Mouse (Mus musculus) embryonic facial prominence, embryonic 11.5 days (tissue): ENCODE measurements around the gene BC028528. TPM values are rescaled to one million over a fixed set of nuclear protein-coding genes. Genes with fewer than 3 reads are reported as not detected.

Experiments
- ATAC-seq: fragments of 200-750 bp; cut with Nextera tagmentation; replicated peaks from 2 replicates; pipeline ENCODE4 v1.8.0; 2017; ENCODE audit warnings: low read depth; ENCODE audit not compliant: insufficient number of reproducible peaks, low FRiP score, low TSS enrichment
- DNase-seq: peaks from one replicate; pipeline ENCODE4 v3.0.0-alpha.2; 2015; ENCODE audit warnings: low spot score
- H3K27ac ChIP-seq: fragments of 300-500 bp; sonication (generic); replicated peaks from 2 replicates; pipeline ENCODE4 v1.5.1; 2014; ENCODE audit warnings: mild to moderate bottlenecking, low read depth, low read length, control low read depth
- H3K27me3 ChIP-seq: fragments of 300-500 bp; sonication (generic); 2 replicates; pipeline ENCODE4 v1.6.1; 2014; ENCODE audit warnings: mild to moderate bottlenecking, low read length, moderate library complexity, mixed read lengths; ENCODE audit not compliant: control insufficient read depth, insufficient read depth
- H3K36me3 ChIP-seq: fragments of 300-500 bp; sonication (generic); replicated peaks from 2 replicates; pipeline ENCODE4 v1.6.1; 2014; ENCODE audit warnings: low read depth, mild to moderate bottlenecking, low read length, moderate library complexity, mixed read lengths; ENCODE audit not compliant: control insufficient read depth, insufficient read depth
- H3K4me1 ChIP-seq: fragments of 300-500 bp; sonication (generic); 2 replicates; pipeline ENCODE4 v1.6.1; 2014; ENCODE audit warnings: low read length, mixed read lengths; ENCODE audit not compliant: control insufficient read depth, insufficient read depth
- H3K4me2 ChIP-seq: fragments of 300-500 bp; sonication (generic); 2 replicates; pipeline ENCODE4 v1.6.1; 2014; ENCODE audit warnings: low read depth, mild to moderate bottlenecking, control low read depth, low read length, moderate library complexity
- H3K4me3 ChIP-seq: fragments of 300-500 bp; sonication (generic); 2 replicates; pipeline ENCODE4 v1.5.1; 2014; ENCODE audit warnings: low read depth, low read length, control low read depth
- H3K9ac ChIP-seq: fragments of 300-500 bp; sonication (generic); replicated peaks from 2 replicates; pipeline ENCODE4 v1.6.1; 2014; ENCODE audit warnings: mild to moderate bottlenecking, control low read depth, low read length
- H3K9me3 ChIP-seq: fragments of 300-500 bp; sonication (generic); replicated peaks from 2 replicates; pipeline ENCODE4 v1.6.1; 2016; ENCODE audit warnings: mild to moderate bottlenecking, low read length, inconsistent platforms, mixed read lengths; ENCODE audit not compliant: control insufficient read depth
- WGBS: fragments of 180-500 bp; shearing (Covaris S2); extraction: QIAGEN DNeasy Blood & Tissue Kit; methylation state at CpG from one replicate; pipeline ENCODE4 v1.1.7; 2014; 5-methylcytosine and 5-hydroxymethylcytosine counted together
- polyA plus RNA-seq: library from polyadenylated mRNA; unstranded; fragments of >200 nt; fragmentation: Nextera tagmentation; extraction: Ambion mirVana; gene quantifications from 2 replicates; pipeline ENCODE4 v1.2.1, GENCODE M21; 2014

The BC028528 gene
- polyA plus RNA-seq, 1 experiment from 2014 or later, result 10.2 TPM

DNA sequence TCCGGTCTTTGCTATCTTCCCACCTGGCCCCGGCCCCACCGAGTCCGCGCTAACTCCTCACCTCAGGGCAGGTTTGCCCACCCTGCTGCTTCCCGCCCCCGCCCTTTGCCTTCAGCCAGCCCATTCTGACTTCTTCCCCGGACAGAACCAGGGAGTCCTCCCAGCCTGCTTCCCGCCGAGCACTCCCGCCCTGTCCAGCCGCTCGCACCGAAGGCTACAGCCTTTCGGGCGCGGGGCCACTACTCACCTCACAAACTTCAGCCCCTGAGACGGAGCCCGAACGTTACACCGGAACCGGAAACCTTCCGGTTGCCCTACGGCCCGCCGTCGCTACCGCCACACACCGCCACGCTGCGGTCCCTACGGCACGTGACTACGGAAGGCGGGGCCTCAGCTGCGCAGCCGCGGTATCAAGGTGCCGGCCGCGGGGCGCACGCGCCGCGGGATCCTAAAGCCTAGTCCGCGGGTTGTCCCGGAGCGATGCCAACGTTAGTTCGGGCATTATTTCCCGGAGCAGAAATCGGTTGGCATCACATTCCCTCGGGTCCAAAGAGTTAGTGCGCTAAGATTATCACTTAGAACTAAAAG lies 36.2 kb downstream of the BC028528 start, which contains the start of gene Prpf3:
TSS of gene Prpf3 (minus strand) at position 384 of the 588 bp plus-strand sequence.
- under 1% methylated on average over 56 of the region's 56 CpGs for WGBS
- peak within 1 kb of the TSS; percentile 52 for H3K4me2 ChIP-seq
- peak; percentile 96 for ATAC-seq
- H3K4me1 ChIP-seq, result no peaks in the 10 kb centered on the region
- H3K36me3 ChIP-seq, result peaks cover 13% of the 10 kb centered on the region
- H3K27me3 ChIP-seq, result no peaks in the 10 kb centered on the region
- H3K4me3 ChIP-seq, result peak within 1 kb of the TSS; percentile 91
- H3K9me3 ChIP-seq, result no peaks in the 10 kb centered on the region
- H3K27ac ChIP-seq, result peak within 1 kb of the TSS; percentile 67
- H3K9ac ChIP-seq, result peak within 1 kb of the TSS; percentile 82
- DNase-seq, result peak; percentile 96

DNA sequence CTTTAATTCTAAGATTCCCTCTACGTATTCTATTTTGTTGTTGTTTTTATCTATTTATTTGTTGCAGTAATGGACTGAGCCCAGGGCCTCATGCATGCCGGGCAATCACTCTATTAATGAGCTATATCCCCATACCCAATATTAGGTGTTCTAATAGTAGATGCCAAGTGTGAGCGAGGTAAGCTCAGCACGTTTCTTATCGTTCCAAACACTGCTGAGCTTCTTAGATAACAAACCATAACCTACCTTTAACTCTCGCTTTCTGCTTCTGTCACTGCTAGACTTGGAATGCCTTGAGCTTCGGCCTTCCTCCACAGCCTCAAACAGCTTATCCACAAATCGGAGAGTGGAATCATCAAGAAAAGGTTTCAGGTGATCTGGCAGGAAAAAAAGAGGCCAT lies 40.5 kb downstream of the BC028528 start:
- Histone ChIP-seq H3K4me2 (no peak overlapping the region), H3K9me3 (no peaks in the 10 kb centered on the region), H3K4me1 (no peaks in the 10 kb centered on the region), H3K4me3 (no peak overlapping the region), H3K36me3 (peaks cover 27% of the 10 kb centered on the region), H3K27me3 (no peaks in the 10 kb centered on the region), H3K9ac (no peak overlapping the region), H3K27ac (no peak overlapping the region)
- DNase-seq (no peak), ATAC-seq (no peak)
- 95% methylated on average over 8 of the region's 8 CpGs for whole genome bisulfite sequencing

DNA sequence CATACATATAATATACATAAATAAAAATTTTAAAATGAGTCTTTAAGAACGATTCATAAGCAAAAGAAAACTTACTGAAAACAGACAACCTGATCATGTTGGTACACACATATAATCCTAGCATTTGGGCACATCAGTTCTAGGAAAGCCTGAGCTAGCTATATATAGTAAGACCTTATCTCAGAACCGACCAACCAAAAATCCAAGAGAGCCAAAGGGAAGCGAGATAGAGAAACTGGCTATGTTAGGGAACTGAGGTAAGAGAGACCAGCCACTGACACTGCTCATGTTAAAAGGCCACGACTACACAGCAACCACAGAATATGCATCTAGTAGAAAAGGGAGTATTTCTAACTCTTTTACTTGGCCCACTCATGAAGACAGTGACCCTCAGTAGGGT lies 41.2 kb downstream of the BC028528 start:
- Histone ChIP-seq H3K9ac (no peak overlapping the region), H3K4me2 (no peak overlapping the region), H3K4me3 (no peak overlapping the region), H3K36me3 (peaks cover 31% of the 10 kb centered on the region), H3K9me3 (no peaks in the 10 kb centered on the region), H3K4me1 (no peaks in the 10 kb centered on the region), H3K27ac (no peak overlapping the region), H3K27me3 (no peaks in the 10 kb centered on the region)
- DNase-seq (no peak), ATAC-seq (no peak)
- 79% methylated on average over 4 of the region's 4 CpGs for WGBS

DNA sequence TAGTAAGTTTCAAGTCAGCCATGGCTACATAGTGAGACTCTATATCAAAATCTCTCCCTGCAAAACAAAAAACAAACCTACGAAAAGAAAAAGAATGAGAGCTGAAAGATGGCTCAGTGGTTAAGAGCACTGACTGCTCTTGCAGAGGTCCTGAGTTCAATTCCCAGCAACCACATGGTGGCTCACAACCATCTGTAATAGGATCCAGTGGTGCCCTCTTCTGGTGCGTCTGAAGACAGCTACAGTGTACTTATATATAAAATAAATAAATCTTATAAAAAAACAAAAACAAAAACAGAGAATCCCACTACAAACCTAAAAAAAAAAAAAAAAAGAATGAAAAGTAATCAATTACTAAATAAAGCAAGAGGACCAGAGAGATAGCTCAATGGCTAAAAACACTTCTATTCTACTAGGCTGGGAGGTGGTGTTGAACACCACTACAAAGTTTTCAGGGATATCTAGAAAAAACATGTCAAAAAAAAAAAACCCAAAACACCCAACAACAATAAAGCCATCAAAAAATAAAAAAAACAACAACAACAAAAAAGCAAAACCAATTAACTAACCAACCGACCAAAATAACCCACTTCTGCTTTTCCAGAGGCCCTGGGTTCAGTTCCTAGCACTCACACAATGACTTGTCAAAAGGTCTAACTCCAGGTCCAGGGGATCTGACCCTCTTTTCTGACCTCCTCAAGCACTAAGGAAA lies 49.1 kb downstream of the BC028528 start:
- Histone ChIP-seq H3K4me2 (no peak overlapping the region), H3K4me3 (no peak overlapping the region), H3K36me3 (peaks cover 20% of the 10 kb centered on the region), H3K27me3 (no peaks in the 10 kb centered on the region), H3K4me1 (no peaks in the 10 kb centered on the region), H3K9me3 (no peaks in the 10 kb centered on the region), H3K9ac (no peak overlapping the region), H3K27ac (no peak overlapping the region)
- 84% methylated on average over 3 of the region's 3 CpGs for WGBS
- no peak for ATAC-seq
- DNase-seq, result peak; percentile 6

DNA sequence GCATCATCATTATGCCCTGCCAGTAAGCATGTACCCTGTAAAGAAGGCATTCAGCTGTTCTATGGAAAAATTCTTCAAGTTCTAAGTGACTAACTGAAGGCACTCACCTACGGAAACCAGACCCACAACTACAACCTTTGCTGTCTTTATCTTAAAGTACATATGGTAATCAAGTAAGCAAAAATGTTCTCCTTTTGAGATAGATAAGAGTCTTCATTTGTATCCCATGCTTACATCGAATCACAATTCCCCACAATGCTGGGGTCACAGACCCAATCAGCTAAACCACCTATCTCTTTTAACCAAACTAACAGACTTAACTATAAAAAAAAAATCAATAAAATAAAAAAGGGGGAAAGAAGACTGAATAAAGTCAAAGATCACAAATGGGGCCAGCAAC lies 52.6 kb downstream of the BC028528 start:
- no peak for DNase-seq
- ATAC-seq, result no peak
- peaks cover 20% of the 10 kb centered on the region for H3K36me3 ChIP-seq
- H3K9me3 ChIP-seq, result no peaks in the 10 kb centered on the region
- no peak overlapping the region for H3K9ac ChIP-seq
- 95% methylated on average over 2 of the region's 2 CpGs for WGBS
- no peaks in the 10 kb centered on the region for H3K4me1 ChIP-seq
- no peak overlapping the region for H3K4me2 ChIP-seq
- H3K27me3 ChIP-seq, result no peaks in the 10 kb centered on the region
- no peak overlapping the region for H3K4me3 ChIP-seq
- no peak overlapping the region for H3K27ac ChIP-seq

Other genes with a start within 250 kb of the BC028528 start
- gene Mcl1, start 233.2 kb downstream of the BC028528 start, polyA plus RNA-seq, result 77.1 and 83.3 TPM in 2 replicates
- gene Adamtsl4, start 204.1 kb downstream of the BC028528 start, polyA plus RNA-seq, result 0.55 and 0.71 TPM in 2 replicates
- gene Ecm1, start 152.4 kb downstream of the BC028528 start, polyA plus RNA-seq, result 5.1 and 6.1 TPM in 2 replicates
- 47.7 and 53.1 TPM in 2 replicates for gene Tars2, start 131.8 kb downstream of the BC028528 start, polyA plus RNA-seq
- 21.5 and 24.4 TPM in 2 replicates for gene Rprd2, start 73.1 kb downstream of the BC028528 start, polyA plus RNA-seq
- 69.4 and 70.6 TPM in 2 replicates for gene Prpf3, start 36.1 kb downstream of the BC028528 start, polyA plus RNA-seq
- gene Mrps21, start 20.5 kb downstream of the BC028528 start, polyA plus RNA-seq, result 331 and 337 TPM in 2 replicates
- gene Ciart, start 9.8 kb downstream of the BC028528 start, polyA plus RNA-seq, result 6.3 and 7.7 TPM in 2 replicates
- 31.8 and 33.3 TPM in 2 replicates for gene Aph1a, start 2.0 kb upstream of the BC028528 start, polyA plus RNA-seq
- gene Car14, start 12.7 kb upstream of the BC028528 start, polyA plus RNA-seq, result 67.8 and 80.0 TPM in 2 replicates
- 120 and 128 TPM in 2 replicates for gene Anp32e, start 37.2 kb upstream of the BC028528 start, polyA plus RNA-seq
- 63.1 and 64.8 TPM in 2 replicates for gene Plekho1, start 104.0 kb upstream of the BC028528 start, polyA plus RNA-seq
- gene Vps45, start 166.5 kb upstream of the BC028528 start, polyA plus RNA-seq, result 20.7 and 21.3 TPM in 2 replicates
- 10.7 and 12.1 TPM in 2 replicates for gene Otud7b, start 212.5 kb upstream of the BC028528 start, polyA plus RNA-seq